Mouse (Mus musculus): ENCODE results near the gene Furin. TPM values are rescaled to one million over a fixed set of nuclear protein-coding genes. Genes with fewer than 3 reads are reported as not detected.

Furin gene
- polyA plus RNA-seq, 1 experiment from 2014 or later: 6.0 TPM

GRCm38 (mm10) chr7:80422759-80423480 is 17.7 kb upstream of the Furin start:
- H3K27me3 ChIP-seq (ENCODE audit: control insufficient read depth, insufficient read depth, low read length): no peaks in the 10 kb centered on the region
- no peaks in the 10 kb centered on the region for H3K4me1 ChIP-seq (ENCODE audit: control insufficient read depth, insufficient read depth, low read length)
- DNase-seq (ENCODE audit: low spot score) (no peak), ATAC-seq (replicated peaks; ENCODE audit: insufficient number of reproducible peaks, low FRiP score, low TSS enrichment, low read depth) (no peak)
- H3K9me3 ChIP-seq (replicated peaks; ENCODE audit: control insufficient read depth, low read length): no peaks in the 10 kb centered on the region
- no peak overlapping the region for H3K27ac ChIP-seq (replicated peaks; ENCODE audit: low read depth, low read length)
- no peak overlapping the region for H3K9ac ChIP-seq (replicated peaks; ENCODE audit: low read length)
- no peaks in the 10 kb centered on the region for H3K36me3 ChIP-seq (replicated peaks; ENCODE audit: control insufficient read depth, insufficient read depth, low read depth, low read length)
- no peak overlapping the region for H3K4me3 ChIP-seq (ENCODE audit: low read depth, low read length)
- 25% methylated on average over 20 of the region's 20 CpGs for WGBS
- H3K4me2 ChIP-seq (ENCODE audit: low read depth, low read length): no peak overlapping the region

DNA sequence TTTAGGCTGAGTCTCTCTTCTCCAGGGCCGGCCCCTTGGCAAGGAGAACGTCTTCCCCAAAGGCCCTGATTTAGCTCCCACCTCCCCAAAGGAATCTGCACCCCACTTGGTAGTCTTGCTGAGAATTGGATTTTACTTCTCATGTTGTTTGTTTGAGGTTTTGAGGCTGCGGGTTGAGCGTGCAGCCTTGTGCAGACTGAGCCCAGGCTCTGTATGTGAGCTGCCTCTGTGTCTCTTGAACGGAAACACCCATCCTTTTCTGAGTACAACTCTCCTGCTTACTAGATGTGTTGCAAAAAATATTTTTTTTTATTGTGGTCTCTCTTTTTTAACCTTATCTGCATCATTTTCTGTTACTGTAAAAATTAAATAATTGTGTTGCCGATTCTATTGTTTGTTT is 16.3 kb upstream of the Furin start:
- Histone ChIP-seq H3K36me3 (replicated peaks; ENCODE audit: control insufficient read depth, insufficient read depth, low read depth, low read length) (no peaks in the 10 kb centered on the region), H3K27ac (replicated peaks; ENCODE audit: low read depth, low read length) (no peak overlapping the region), H3K9ac (replicated peaks; ENCODE audit: low read length) (no peak overlapping the region), H3K4me1 (ENCODE audit: control insufficient read depth, insufficient read depth, low read length) (no peaks in the 10 kb centered on the region), H3K4me2 (ENCODE audit: low read depth, low read length) (no peak overlapping the region), H3K9me3 (replicated peaks; ENCODE audit: control insufficient read depth, low read length) (no peaks in the 10 kb centered on the region), H3K27me3 (ENCODE audit: control insufficient read depth, insufficient read depth, low read length) (no peaks in the 10 kb centered on the region), H3K4me3 (ENCODE audit: low read depth, low read length) (no peak overlapping the region)
- 88% methylated on average over 6 of the region's 6 CpGs for WGBS
- no peak for ATAC-seq (replicated peaks; ENCODE audit: insufficient number of reproducible peaks, low FRiP score, low TSS enrichment, low read depth)
- no peak for DNase-seq (ENCODE audit: low spot score)

DNA sequence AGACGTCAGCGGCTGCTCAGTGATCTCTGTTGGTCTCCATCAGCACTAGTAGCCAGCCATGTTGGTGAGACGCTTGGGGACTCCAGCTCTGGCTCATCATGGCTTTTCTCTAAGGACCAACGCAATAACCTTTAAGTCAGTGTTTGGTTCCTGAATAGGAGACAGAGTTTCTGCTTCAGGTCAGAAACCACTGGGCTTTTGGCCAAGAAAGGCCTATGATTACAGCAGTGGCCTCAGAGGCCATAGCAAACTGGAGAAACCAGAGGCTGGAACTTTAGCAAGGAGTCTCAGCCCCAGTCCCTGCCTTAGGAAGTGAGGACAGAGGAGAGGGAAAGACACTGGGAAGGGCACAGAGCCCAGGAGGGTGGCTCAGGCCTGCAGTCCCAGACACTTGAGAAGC is 15.3 kb upstream of the Furin start:
- Histone ChIP-seq H3K4me1 (ENCODE audit: control insufficient read depth, insufficient read depth, low read length) (no peaks in the 10 kb centered on the region), H3K27me3 (ENCODE audit: control insufficient read depth, insufficient read depth, low read length) (no peaks in the 10 kb centered on the region), H3K9me3 (replicated peaks; ENCODE audit: control insufficient read depth, low read length) (no peaks in the 10 kb centered on the region)

GRCm38 (mm10) chr7:80419278-80419677 is 14.0 kb upstream of the Furin start:
- Histone ChIP-seq H3K4me3 (ENCODE audit: low read depth, low read length) (no peak overlapping the region), H3K4me1 (ENCODE audit: control insufficient read depth, insufficient read depth, low read length) (no peaks in the 10 kb centered on the region), H3K36me3 (replicated peaks; ENCODE audit: control insufficient read depth, insufficient read depth, low read depth, low read length) (no peaks in the 10 kb centered on the region), H3K9ac (replicated peaks; ENCODE audit: low read length) (no peak overlapping the region), H3K9me3 (replicated peaks; ENCODE audit: control insufficient read depth, low read length) (no peaks in the 10 kb centered on the region), H3K27me3 (ENCODE audit: control insufficient read depth, insufficient read depth, low read length) (no peaks in the 10 kb centered on the region), H3K27ac (replicated peaks; ENCODE audit: low read depth, low read length) (no peak overlapping the region), H3K4me2 (ENCODE audit: low read depth, low read length) (no peak overlapping the region)
- ATAC-seq (replicated peaks; ENCODE audit: insufficient number of reproducible peaks, low FRiP score, low TSS enrichment, low read depth) (no peak), DNase-seq (ENCODE audit: low spot score) (no peak)
- WGBS: 63% methylated on average over 3 of the region's 3 CpGs

More for the DNA sequence above, 15.3 kb upstream of the Furin start:
- H3K9ac ChIP-seq (replicated peaks; ENCODE audit: low read length): no peak overlapping the region
- no peak for ATAC-seq (replicated peaks; ENCODE audit: insufficient number of reproducible peaks, low FRiP score, low TSS enrichment, low read depth)
- H3K4me2 ChIP-seq (ENCODE audit: low read depth, low read length): no peak overlapping the region
- H3K27ac ChIP-seq (replicated peaks; ENCODE audit: low read depth, low read length): no peak overlapping the region
- no peaks in the 10 kb centered on the region for H3K36me3 ChIP-seq (replicated peaks; ENCODE audit: control insufficient read depth, insufficient read depth, low read depth, low read length)
- no peak for DNase-seq (ENCODE audit: low spot score)
- 90% methylated on average over 4 of the region's 4 CpGs for WGBS
- H3K4me3 ChIP-seq (ENCODE audit: low read depth, low read length): no peak overlapping the region

- Histone ChIP-seq H3K36me3 (replicated peaks; ENCODE audit: control insufficient read depth, insufficient read depth, low read depth, low read length) (no peaks in the 10 kb centered on the region), H3K9me3 (replicated peaks; ENCODE audit: control insufficient read depth, low read length) (no peaks in the 10 kb centered on the region), H3K4me2 (ENCODE audit: low read depth, low read length) (no peak overlapping the region), H3K4me1 (ENCODE audit: control insufficient read depth, insufficient read depth, low read length) (no peaks in the 10 kb centered on the region), H3K9ac (replicated peaks; ENCODE audit: low read length) (no peak overlapping the region), H3K4me3 (ENCODE audit: low read depth, low read length) (no peak overlapping the region), H3K27me3 (ENCODE audit: control insufficient read depth, insufficient read depth, low read length) (no peaks in the 10 kb centered on the region), H3K27ac (replicated peaks; ENCODE audit: low read depth, low read length) (no peak overlapping the region)
- DNase-seq (ENCODE audit: low spot score): no peak
- no peak for ATAC-seq (replicated peaks; ENCODE audit: insufficient number of reproducible peaks, low FRiP score, low TSS enrichment, low read depth)
- 81% methylated on average over 3 of the region's 3 CpGs for WGBS
Observed at GRCm38 (mm10) chr7:80418036-80418435, 12.8 kb upstream of the Furin start.

DNA sequence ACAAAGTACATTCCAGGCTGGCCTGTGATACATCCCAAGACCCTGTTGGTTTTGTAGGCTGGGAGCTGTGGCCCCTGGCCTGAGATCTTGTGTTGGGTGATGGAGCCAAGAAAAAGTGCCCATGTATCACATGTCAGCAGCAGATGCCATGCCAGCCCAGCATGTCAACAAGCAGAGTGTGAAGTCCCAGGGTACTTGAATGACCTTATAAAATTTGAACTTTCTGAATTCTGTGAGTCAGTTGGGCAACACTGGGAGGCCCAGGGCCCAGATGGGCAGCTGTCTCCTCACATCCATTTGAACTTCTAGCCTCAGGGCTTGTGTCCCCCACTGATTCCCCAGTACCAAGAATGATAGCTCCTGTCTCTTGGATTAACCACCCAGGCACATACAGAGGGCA is 12.4 kb upstream of the Furin start:
- H3K9ac ChIP-seq (replicated peaks; ENCODE audit: low read length): no peak overlapping the region
- ATAC-seq (replicated peaks; ENCODE audit: insufficient number of reproducible peaks, low FRiP score, low TSS enrichment, low read depth) (no peak), DNase-seq (ENCODE audit: low spot score) (no peak)
- H3K4me1 ChIP-seq (ENCODE audit: control insufficient read depth, insufficient read depth, low read length): no peaks in the 10 kb centered on the region
- no peaks in the 10 kb centered on the region for H3K36me3 ChIP-seq (replicated peaks; ENCODE audit: control insufficient read depth, insufficient read depth, low read depth, low read length)
- no peaks in the 10 kb centered on the region for H3K27me3 ChIP-seq (ENCODE audit: control insufficient read depth, insufficient read depth, low read length)
- H3K27ac ChIP-seq (replicated peaks; ENCODE audit: low read depth, low read length): no peak overlapping the region
- H3K4me3 ChIP-seq (ENCODE audit: low read depth, low read length): no peak overlapping the region
- no peaks in the 10 kb centered on the region for H3K9me3 ChIP-seq (replicated peaks; ENCODE audit: control insufficient read depth, low read length)
- H3K4me2 ChIP-seq (ENCODE audit: low read depth, low read length): no peak overlapping the region

- no peak for DNase-seq (ENCODE audit: low spot score)
- H3K36me3 ChIP-seq (replicated peaks; ENCODE audit: control insufficient read depth, insufficient read depth, low read depth, low read length): no peaks in the 10 kb centered on the region
- no peak overlapping the region for H3K4me3 ChIP-seq (ENCODE audit: low read depth, low read length)
- no peak overlapping the region for H3K9ac ChIP-seq (replicated peaks; ENCODE audit: low read length)
- 92% methylated on average over 7 of the region's 7 CpGs for WGBS
- H3K27me3 ChIP-seq (ENCODE audit: control insufficient read depth, insufficient read depth, low read length): no peaks in the 10 kb centered on the region
- ATAC-seq (replicated peaks; ENCODE audit: insufficient number of reproducible peaks, low FRiP score, low TSS enrichment, low read depth): no peak
- no peak overlapping the region for H3K27ac ChIP-seq (replicated peaks; ENCODE audit: low read depth, low read length)
- H3K9me3 ChIP-seq (replicated peaks; ENCODE audit: control insufficient read depth, low read length): no peaks in the 10 kb centered on the region
- H3K4me2 ChIP-seq (ENCODE audit: low read depth, low read length): no peak overlapping the region
- H3K4me1 ChIP-seq (ENCODE audit: control insufficient read depth, insufficient read depth, low read length): no peaks in the 10 kb centered on the region
Observed at GRCm38 (mm10) chr7:80416969-80417368, 11.7 kb upstream of the Furin start.

DNA sequence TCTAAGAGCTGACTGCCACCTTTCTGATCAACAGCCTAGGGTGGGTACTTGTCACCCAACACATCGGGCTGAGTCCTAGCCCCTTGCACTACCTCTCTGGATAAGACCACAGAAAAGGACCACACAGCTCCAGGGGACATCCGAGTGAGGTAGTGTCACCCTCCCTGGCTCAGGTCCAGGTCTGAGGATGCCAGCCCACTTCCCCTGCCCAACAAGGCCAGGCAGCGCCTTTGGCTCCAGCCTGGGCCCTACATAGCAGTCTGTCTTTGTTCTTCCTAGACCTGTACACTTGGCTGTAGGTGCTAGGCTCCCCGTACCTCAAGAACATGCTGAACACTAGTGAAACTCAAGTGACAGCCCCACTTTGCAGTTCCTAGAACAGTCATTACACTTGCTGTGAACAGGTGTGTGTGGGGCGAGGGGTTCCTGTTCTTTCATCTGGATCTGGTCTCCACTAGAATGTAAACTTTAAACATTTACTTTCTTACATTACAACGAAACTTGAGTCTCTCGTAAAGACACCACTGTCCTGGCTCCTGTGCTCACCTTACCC is 9.1 kb upstream of the Furin start:
- no peak overlapping the region for H3K4me3 ChIP-seq (ENCODE audit: low read depth, low read length)
- H3K4me1 ChIP-seq (ENCODE audit: control insufficient read depth, insufficient read depth, low read length): no peaks in the 10 kb centered on the region
- no peak overlapping the region for H3K4me2 ChIP-seq (ENCODE audit: low read depth, low read length)
- no peaks in the 10 kb centered on the region for H3K27me3 ChIP-seq (ENCODE audit: control insufficient read depth, insufficient read depth, low read length)
- no peak for DNase-seq (ENCODE audit: low spot score)
- WGBS: 76% methylated on average over 7 of the region's 7 CpGs
- H3K9me3 ChIP-seq (replicated peaks; ENCODE audit: control insufficient read depth, low read length): no peaks in the 10 kb centered on the region
- no peak overlapping the region for H3K9ac ChIP-seq (replicated peaks; ENCODE audit: low read length)
- no peaks in the 10 kb centered on the region for H3K36me3 ChIP-seq (replicated peaks; ENCODE audit: control insufficient read depth, insufficient read depth, low read depth, low read length)
- no peak overlapping the region for H3K27ac ChIP-seq (replicated peaks; ENCODE audit: low read depth, low read length)
- no peak for ATAC-seq (replicated peaks; ENCODE audit: insufficient number of reproducible peaks, low FRiP score, low TSS enrichment, low read depth)

Data from embryonic facial prominence, embryonic 11.5 days (tissue).